Mouse (Mus musculus) forebrain, embryonic 15.5 days (tissue): ENCODE results near the gene Psmc3. TPM values are rescaled to one million over a fixed set of nuclear protein-coding genes. Genes with fewer than 3 reads are reported as not detected.
A peak's percentile ranks its signal among the peaks of the same experiment; 100 is the strongest.

Source experiments
- ATAC-seq: fragments of 200-750 bp; cut with Nextera tagmentation; replicated peaks from 2 replicates; pipeline ENCODE4 v1.8.0; 2017; ENCODE audit warnings: mild to moderate bottlenecking, moderate TSS enrichment, moderate library complexity
- H3K27ac ChIP-seq: fragments of 300-500 bp; sonication (generic); replicated peaks from 2 replicates; pipeline ENCODE4 v1.5.1; 2015; ENCODE audit warnings: mild to moderate bottlenecking, inconsistent platforms
- H3K27me3 ChIP-seq: fragments of 300-500 bp; sonication (generic); 2 replicates; pipeline ENCODE4 v1.6.1; 2015; ENCODE audit warnings: inconsistent platforms
- H3K36me3 ChIP-seq: fragments of 300-500 bp; sonication (generic); 2 replicates; pipeline ENCODE4 v1.6.1; 2015; ENCODE audit warnings: mild to moderate bottlenecking, inconsistent platforms
- H3K4me1 ChIP-seq: fragments of 300-500 bp; sonication (generic); 2 replicates; pipeline ENCODE4 v1.6.1; 2015; ENCODE audit warnings: inconsistent platforms
- H3K4me2 ChIP-seq: fragments of 300-500 bp; sonication (generic); replicated peaks from 2 replicates; pipeline ENCODE4 v1.6.1; 2015; ENCODE audit warnings: mild to moderate bottlenecking, inconsistent platforms
- H3K4me3 ChIP-seq: fragments of 300-500 bp; sonication (generic); 2 replicates; pipeline ENCODE4 v1.5.1; 2015; ENCODE audit warnings: mild to moderate bottlenecking, inconsistent platforms
- H3K9ac ChIP-seq: fragments of 300-500 bp; sonication (generic); replicated peaks from 2 replicates; pipeline ENCODE4 v1.6.1; 2015; ENCODE audit warnings: mild to moderate bottlenecking, inconsistent platforms
- H3K9me3 ChIP-seq: fragments of 300-500 bp; sonication (generic); 2 replicates; pipeline ENCODE4 v1.6.1; 2016; ENCODE audit warnings: inconsistent platforms
- WGBS: fragments of 180-500 bp; shearing (Covaris S2); methylation state at CpG from one replicate; pipeline ENCODE4 v1.1.7; 2015; ENCODE audit warnings: mixed read lengths; 5-methylcytosine and 5-hydroxymethylcytosine counted together
- polyA plus RNA-seq: library from polyadenylated mRNA; unstranded; fragments of >200 nt; fragmentation: Nextera tagmentation; extraction: Ambion mirVana; gene quantifications from 2 replicates; pipeline ENCODE4 v1.2.1, GENCODE M21; 2015

The Psmc3 gene
- polyA plus RNA-seq, 1 experiment from 2014 or later = 230 TPM

- H3K4me1 ChIP-seq = peaks cover 12% of the 10 kb centered on the region
- H3K4me3 ChIP-seq = no peak overlapping the region
- no peaks in the 10 kb centered on the region for H3K27me3 ChIP-seq
- ATAC-seq = no peak
- no peak overlapping the region for H3K4me2 ChIP-seq
- no peak overlapping the region for H3K9ac ChIP-seq
- peaks cover 78% of the 10 kb centered on the region for H3K36me3 ChIP-seq
- no peaks in the 10 kb centered on the region for H3K9me3 ChIP-seq
- 100% methylated on average over 2 of the region's 2 CpGs for WGBS
- H3K27ac ChIP-seq = no peak overlapping the region
Measured at GRCm38 (mm10) chr2:91059376-91059775, 5.6 kb downstream of the Psmc3 start.

GRCm38 (mm10) chr2:91060544-91061355, 6.9 kb downstream of the Psmc3 start:
- H3K9me3 ChIP-seq = no peaks in the 10 kb centered on the region
- H3K27me3 ChIP-seq = no peaks in the 10 kb centered on the region
- H3K36me3 ChIP-seq = peaks cover 73% of the 10 kb centered on the region
- 76% methylated on average over 10 of the region's 10 CpGs for WGBS
- H3K4me2 ChIP-seq = no peak overlapping the region
- H3K9ac ChIP-seq = no peak overlapping the region
- no peak overlapping the region for H3K27ac ChIP-seq
- H3K4me1 ChIP-seq = no peaks in the 10 kb centered on the region
- peak; percentile 55 for ATAC-seq
- H3K4me3 ChIP-seq = no peak overlapping the region

GRCm38 (mm10) chr2:91061849-91062481, 8.2 kb downstream of the Psmc3 start:
- Histone ChIP-seq H3K9me3 (no peaks in the 10 kb centered on the region), H3K4me2 (no peak overlapping the region), H3K4me1 (no peaks in the 10 kb centered on the region), H3K9ac (no peak overlapping the region), H3K27ac (no peak overlapping the region; the same call in 1 of the 2 replicates), H3K4me3 (no peak overlapping the region), H3K36me3 (peaks cover 61% of the 10 kb centered on the region), H3K27me3 (no peaks in the 10 kb centered on the region)
- ATAC-seq = no peak
- 90% methylated on average over 6 of the region's 6 CpGs for WGBS

- WGBS = 92% methylated on average over 16 of the region's 16 CpGs
- Histone ChIP-seq H3K9me3 (no peaks in the 10 kb centered on the region), H3K36me3 (peaks cover 55% of the 10 kb centered on the region), H3K4me1 (no peaks in the 10 kb centered on the region), H3K9ac (no peak overlapping the region), H3K4me2 (no peak overlapping the region), H3K27ac (no peak overlapping the region), H3K4me3 (no peak overlapping the region), H3K27me3 (no peaks in the 10 kb centered on the region)
- ATAC-seq = no peak
Measured at GRCm38 (mm10) chr2:91062779-91063606, 9.2 kb downstream of the Psmc3 start.

GRCm38 (mm10) chr2:91064211-91064610, 10.4 kb downstream of the Psmc3 start:
- Histone ChIP-seq H3K9me3 (no peaks in the 10 kb centered on the region), H3K4me2 (no peak overlapping the region), H3K36me3 (peaks cover 43% of the 10 kb centered on the region), H3K4me1 (peaks cover 10% of the 10 kb centered on the region), H3K27me3 (no peaks in the 10 kb centered on the region), H3K4me3 (no peak overlapping the region), H3K9ac (no peak overlapping the region), H3K27ac (no peak overlapping the region)
- no peak for ATAC-seq
- WGBS = 80% methylated on average over 6 of the region's 6 CpGs

- ATAC-seq = no peak
- peaks cover 15% of the 10 kb centered on the region for H3K4me1 ChIP-seq
- no peak overlapping the region for H3K4me2 ChIP-seq
- H3K9ac ChIP-seq = no peak overlapping the region
- 51% methylated on average over 3 of the region's 3 CpGs for WGBS
- no peaks in the 10 kb centered on the region for H3K9me3 ChIP-seq
- peaks cover 37% of the 10 kb centered on the region for H3K36me3 ChIP-seq
- no peak overlapping the region for H3K27ac ChIP-seq
- no peak overlapping the region for H3K4me3 ChIP-seq
- H3K27me3 ChIP-seq = no peaks in the 10 kb centered on the region
Measured at GRCm38 (mm10) chr2:91065544-91065943, 11.7 kb downstream of the Psmc3 start.

GRCm38 (mm10) chr2:91066455-91066854, 12.6 kb downstream of the Psmc3 start:
- ATAC-seq = no peak
- no peak overlapping the region for H3K9ac ChIP-seq
- peaks cover 34% of the 10 kb centered on the region for H3K36me3 ChIP-seq
- H3K27ac ChIP-seq = no peak overlapping the region
- WGBS = 80% methylated on average over 3 of the region's 3 CpGs
- H3K4me1 ChIP-seq = peaks cover 23% of the 10 kb centered on the region
- H3K27me3 ChIP-seq = no peaks in the 10 kb centered on the region
- H3K9me3 ChIP-seq = no peaks in the 10 kb centered on the region
- no peak overlapping the region for H3K4me3 ChIP-seq
- H3K4me2 ChIP-seq = no peak overlapping the region

DNA sequence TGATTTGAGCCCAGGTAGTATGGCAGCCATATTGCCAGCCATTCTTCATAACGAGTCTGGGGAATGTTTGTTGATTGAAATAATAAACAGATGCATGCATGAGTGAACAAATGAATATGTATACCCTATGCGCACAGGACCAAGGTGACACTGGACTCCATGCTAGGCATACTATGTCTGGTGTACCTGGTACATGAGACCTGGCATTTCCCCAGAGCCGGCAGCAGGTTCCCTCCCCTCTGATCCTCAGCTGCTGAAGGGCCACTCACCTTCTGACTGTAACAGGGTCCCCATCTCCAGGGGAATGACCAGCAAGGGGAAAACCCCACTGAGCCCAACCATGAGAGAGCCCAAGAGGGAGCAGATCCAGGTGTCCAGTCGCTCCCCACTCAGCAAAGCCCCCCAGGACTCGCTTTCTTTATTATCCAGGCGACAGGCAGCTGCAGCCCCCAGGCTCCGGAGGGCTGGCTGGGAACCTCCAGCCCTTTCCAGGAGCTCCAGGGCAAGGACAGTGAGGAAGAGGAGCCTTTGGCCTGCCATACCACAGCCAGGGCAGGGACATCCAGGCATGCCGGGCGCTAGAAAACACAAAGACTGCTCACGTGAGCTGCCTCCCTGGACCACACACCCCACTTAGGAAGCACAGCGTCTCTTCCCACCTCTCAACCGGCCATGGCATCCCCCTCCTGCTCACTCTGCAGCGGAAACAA, 14.5 kb downstream of the Psmc3 start:
- WGBS = 52% methylated on average over 13 of the region's 13 CpGs
- no peak for ATAC-seq

DNA sequence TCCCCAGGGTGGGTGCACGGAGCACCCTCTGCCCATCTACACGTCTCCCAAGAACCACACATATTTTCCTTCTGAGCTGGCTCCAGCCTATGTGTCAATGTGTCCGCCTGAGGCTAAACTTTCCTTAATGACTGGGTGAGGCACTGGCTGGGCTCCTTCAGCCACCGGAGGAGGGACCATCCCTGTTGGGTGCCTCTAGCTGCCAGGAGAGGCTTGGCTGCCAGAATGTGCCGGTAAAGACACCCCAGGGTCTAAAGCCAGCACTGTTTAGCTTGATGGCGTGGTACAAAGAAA, 15.0 kb downstream of the Psmc3 start:
- WGBS = 48% methylated on average over 6 of the region's 6 CpGs
- peak overlapping the region; percentile 70; the same call in 1 of the 2 replicates for H3K9ac ChIP-seq
- H3K9me3 ChIP-seq = no peaks in the 10 kb centered on the region
- no peak overlapping the region for H3K27ac ChIP-seq
- peak overlapping the region; percentile 58 for H3K4me2 ChIP-seq
- H3K4me1 ChIP-seq = peaks cover 26% of the 10 kb centered on the region
- H3K36me3 ChIP-seq = peaks cover 11% of the 10 kb centered on the region; the same call in 1 of the 2 replicates
- ATAC-seq = no peak
- peak overlapping the region; percentile 74 for H3K4me3 ChIP-seq
- no peaks in the 10 kb centered on the region for H3K27me3 ChIP-seq

More for the DNA sequence above, 14.5 kb downstream of the Psmc3 start:
- Histone ChIP-seq H3K36me3 (peaks cover 16% of the 10 kb centered on the region; the same call in 1 of the 2 replicates), H3K4me3 (no peak overlapping the region; the same call in 1 of the 2 replicates), H3K9me3 (no peaks in the 10 kb centered on the region), H3K27me3 (no peaks in the 10 kb centered on the region), H3K4me1 (peaks cover 26% of the 10 kb centered on the region), H3K4me2 (peak overlapping the region; percentile 58), H3K27ac (no peak overlapping the region), H3K9ac (peak overlapping the region; percentile 70; the same call in 1 of the 2 replicates)

DNA sequence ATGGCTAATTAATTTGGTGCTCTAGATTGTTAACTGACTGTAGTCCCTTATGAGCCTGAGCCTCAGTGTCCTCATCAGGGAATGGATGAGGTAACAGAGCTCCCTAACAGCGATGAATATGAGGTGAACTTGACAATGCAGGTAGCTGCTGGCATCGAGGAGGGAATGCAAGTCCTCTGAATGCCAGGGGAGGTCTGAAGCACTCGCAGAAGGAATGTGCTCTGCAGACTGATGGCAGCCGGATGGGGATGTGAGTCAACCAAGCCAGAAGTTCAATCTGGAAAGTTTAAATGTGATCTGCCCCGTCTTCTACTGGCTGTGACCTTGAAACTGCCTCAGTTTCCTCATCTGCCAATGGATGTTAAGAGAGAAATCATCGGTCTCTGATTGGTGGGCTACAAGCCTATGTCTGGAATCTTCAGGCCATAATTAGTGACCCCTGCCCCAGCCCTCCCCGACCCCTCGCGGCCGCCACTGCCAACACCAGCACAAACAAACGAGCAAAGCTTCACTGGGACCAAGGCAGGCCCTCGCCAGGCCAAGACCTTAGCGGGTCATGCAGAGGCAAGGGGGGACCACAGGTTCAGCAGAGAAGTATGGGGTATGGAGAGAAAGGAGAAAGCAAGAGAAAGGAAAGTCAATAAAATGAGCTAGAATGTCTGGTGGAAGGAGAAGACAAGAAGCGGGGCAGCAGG, 15.6 kb downstream of the Psmc3 start:
- WGBS = 10% methylated on average over 14 of the region's 14 CpGs
- peak overlapping the region; percentile 58 for H3K4me2 ChIP-seq
- peaks cover 26% of the 10 kb centered on the region for H3K4me1 ChIP-seq
- peak overlapping the region; percentile 74 for H3K4me3 ChIP-seq
- peak; percentile 2; the same call in 1 of the 2 replicates for ATAC-seq
- peak overlapping the region; percentile 79 for H3K27ac ChIP-seq
- no peaks in the 10 kb centered on the region for H3K27me3 ChIP-seq
- H3K9ac ChIP-seq = peak overlapping the region; percentile 70
- H3K9me3 ChIP-seq = no peaks in the 10 kb centered on the region
- H3K36me3 ChIP-seq = 0 out of 2 replicates have a peak, but pooled peaks cover 5% of the 10 kb centered on the region
